Mouse (Mus musculus) limb, embryonic 11.5 days (tissue): ENCODE measurements at regions not wholly inside any gene's neighbourhood (a gene's known extent, or its start where the extent isn't known, plus 50 kb on each side); places are given as distances from the start of the nearest gene placed in this dataset.

Experiments
- ATAC-seq: fragments of 200-750 bp; cut with Nextera tagmentation; 2 replicates; pipeline ENCODE4 v1.8.0; 2017; ENCODE audit warnings: low read depth; ENCODE audit not compliant: insufficient number of reproducible peaks, low FRiP score, low TSS enrichment
- DNase-seq: peaks from one replicate; pipeline ENCODE4 v3.0.0-alpha.2; 2015; ENCODE audit warnings: low spot score
- H3K27ac ChIP-seq: fragments of 300-500 bp; sonication (generic); replicated peaks from 2 replicates; pipeline ENCODE4 v1.5.1; 2014; ENCODE audit warnings: low read depth, mild to moderate bottlenecking, low read length
- H3K27me3 ChIP-seq: fragments of 300-500 bp; sonication (generic); 2 replicates; pipeline ENCODE4 v1.6.1; 2014; ENCODE audit warnings: mild to moderate bottlenecking, low read length, mixed read lengths; ENCODE audit not compliant: control insufficient read depth, insufficient read depth
- H3K36me3 ChIP-seq: fragments of 300-500 bp; sonication (generic); 2 replicates; pipeline ENCODE4 v1.6.1; 2014; ENCODE audit warnings: mild to moderate bottlenecking, low read length, moderate library complexity, mixed read lengths; ENCODE audit not compliant: control insufficient read depth, insufficient read depth
- H3K4me1 ChIP-seq: fragments of 300-500 bp; sonication (generic); 2 replicates; pipeline ENCODE4 v1.6.1; 2014; ENCODE audit warnings: low read length, mixed read lengths; ENCODE audit not compliant: control insufficient read depth, insufficient read depth
- H3K4me2 ChIP-seq: fragments of 300-500 bp; sonication (generic); 2 replicates; pipeline ENCODE4 v1.6.1; 2014; ENCODE audit warnings: low read depth, mild to moderate bottlenecking, moderate library complexity; ENCODE audit not compliant: severe bottlenecking
- H3K4me3 ChIP-seq: fragments of 300-500 bp; sonication (generic); 2 replicates; pipeline ENCODE4 v1.5.1; 2014; ENCODE audit warnings: low read depth, low read length
- H3K9ac ChIP-seq: fragments of 300-500 bp; sonication (generic); 2 replicates; pipeline ENCODE4 v1.6.1; 2014; ENCODE audit warnings: mild to moderate bottlenecking, low read length
- H3K9me3 ChIP-seq: fragments of 300-500 bp; sonication (generic); 2 replicates; pipeline ENCODE4 v1.6.1; 2016; ENCODE audit warnings: low read length; ENCODE audit not compliant: control insufficient read depth
- WGBS: fragments of 180-500 bp; shearing (Covaris S2); extraction: QIAGEN DNeasy Blood & Tissue Kit; methylation state at CpG from one replicate; pipeline ENCODE4 v1.1.7; 2014; 5-methylcytosine and 5-hydroxymethylcytosine counted together

- Histone ChIP-seq H3K4me1 (no peaks in the 10 kb centered on the region), H3K36me3 (no peaks in the 10 kb centered on the region), H3K9me3 (no peaks in the 10 kb centered on the region; the same call in 1 of the 2 replicates), H3K27ac (no peak overlapping the region), H3K27me3 (no peaks in the 10 kb centered on the region), H3K4me3 (no peak overlapping the region), H3K9ac (no peak overlapping the region), H3K4me2 (no peak overlapping the region)
- WGBS: 64% methylated on average over 1 of the region's 1 CpGs
- ATAC-seq (no peak), DNase-seq (no peak)
Measured at GRCm38 (mm10) chr13:101278127-101278526, 444.9 kb upstream of the Slc30a5 start.

GRCm38 (mm10) chr13:101276766-101277165, 443.5 kb upstream of the Slc30a5 start:
- ATAC-seq (no peak), DNase-seq (no peak)
- 87% methylated on average over 2 of the region's 2 CpGs for WGBS
- Histone ChIP-seq H3K9me3 (no peaks in the 10 kb centered on the region; the same call in 1 of the 2 replicates), H3K27me3 (no peaks in the 10 kb centered on the region), H3K9ac (no peak overlapping the region), H3K4me2 (no peak overlapping the region), H3K36me3 (no peaks in the 10 kb centered on the region), H3K27ac (no peak overlapping the region), H3K4me1 (no peaks in the 10 kb centered on the region), H3K4me3 (no peak overlapping the region)

DNA sequence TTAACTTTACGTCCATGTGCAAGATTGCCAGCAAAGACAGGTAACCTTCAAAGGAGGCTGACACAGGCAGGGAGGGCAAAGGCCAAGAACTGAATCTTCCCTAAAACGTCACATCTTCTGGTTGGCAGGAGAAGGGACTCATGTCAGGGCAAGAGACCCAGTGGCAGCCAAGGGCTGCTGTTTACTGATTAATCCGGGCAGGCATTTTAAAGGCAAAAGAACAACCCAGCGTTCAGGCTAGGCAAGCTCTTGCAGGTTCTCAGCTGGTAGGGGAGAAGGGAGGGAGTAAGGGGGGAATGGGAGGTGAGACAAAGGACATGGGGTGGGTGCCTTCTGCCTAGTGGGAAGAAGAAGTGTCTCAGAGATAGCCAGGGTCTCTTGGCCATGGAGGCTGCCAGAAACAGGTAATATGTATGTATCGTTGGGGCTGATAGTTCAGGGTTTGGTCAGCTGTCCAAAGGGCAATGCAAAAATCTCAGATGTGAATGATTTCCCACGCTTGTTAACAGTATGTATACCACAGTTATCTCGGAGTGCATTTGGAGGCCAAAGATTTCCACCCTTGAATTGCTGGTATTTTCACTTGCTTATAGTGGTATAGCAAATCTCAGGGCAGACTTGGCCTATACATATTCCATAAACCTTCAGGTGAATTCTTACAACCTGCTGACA, 441.4 kb upstream of the Slc30a5 start:
- Histone ChIP-seq H3K9me3 (no peaks in the 10 kb centered on the region; the same call in 1 of the 2 replicates), H3K4me2 (no peak overlapping the region)
- 67% methylated on average over 7 of the region's 7 CpGs for WGBS

DNA sequence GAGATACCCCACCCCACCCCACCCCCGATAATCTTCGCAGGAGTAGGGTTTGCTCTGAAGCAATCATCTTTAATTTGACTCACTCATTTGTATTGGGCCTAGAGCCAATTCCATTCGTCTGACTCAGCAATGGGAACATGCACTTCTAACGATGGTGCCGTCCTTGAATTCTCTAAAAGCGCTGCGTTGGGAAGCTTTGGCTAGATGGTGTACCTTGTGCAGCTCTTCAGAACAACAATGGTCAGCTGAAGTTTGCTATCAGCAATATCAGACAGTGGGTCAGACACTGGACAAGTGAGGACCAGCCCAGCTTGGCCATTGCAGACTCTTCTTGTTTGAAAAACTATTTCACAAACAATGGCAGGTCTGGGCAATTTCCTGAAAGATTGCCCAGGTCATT, 440.1 kb upstream of the Slc30a5 start:
- H3K36me3 ChIP-seq: no peaks in the 10 kb centered on the region
- H3K4me3 ChIP-seq: no peak overlapping the region
- no peaks in the 10 kb centered on the region for H3K27me3 ChIP-seq
- H3K9me3 ChIP-seq: no peaks in the 10 kb centered on the region
- WGBS: 89% methylated on average over 7 of the region's 7 CpGs
- no peak overlapping the region for H3K27ac ChIP-seq
- no peak overlapping the region for H3K9ac ChIP-seq
- no peaks in the 10 kb centered on the region for H3K4me1 ChIP-seq
- ATAC-seq: no peak
- no peak overlapping the region for H3K4me2 ChIP-seq
- no peak for DNase-seq

More for the DNA sequence above, 441.4 kb upstream of the Slc30a5 start:
- Histone ChIP-seq H3K27ac (no peak overlapping the region), H3K27me3 (no peaks in the 10 kb centered on the region), H3K4me1 (no peaks in the 10 kb centered on the region), H3K9ac (no peak overlapping the region), H3K4me3 (no peak overlapping the region), H3K36me3 (no peaks in the 10 kb centered on the region)
- DNase-seq: no peak
- ATAC-seq: no peak

DNA sequence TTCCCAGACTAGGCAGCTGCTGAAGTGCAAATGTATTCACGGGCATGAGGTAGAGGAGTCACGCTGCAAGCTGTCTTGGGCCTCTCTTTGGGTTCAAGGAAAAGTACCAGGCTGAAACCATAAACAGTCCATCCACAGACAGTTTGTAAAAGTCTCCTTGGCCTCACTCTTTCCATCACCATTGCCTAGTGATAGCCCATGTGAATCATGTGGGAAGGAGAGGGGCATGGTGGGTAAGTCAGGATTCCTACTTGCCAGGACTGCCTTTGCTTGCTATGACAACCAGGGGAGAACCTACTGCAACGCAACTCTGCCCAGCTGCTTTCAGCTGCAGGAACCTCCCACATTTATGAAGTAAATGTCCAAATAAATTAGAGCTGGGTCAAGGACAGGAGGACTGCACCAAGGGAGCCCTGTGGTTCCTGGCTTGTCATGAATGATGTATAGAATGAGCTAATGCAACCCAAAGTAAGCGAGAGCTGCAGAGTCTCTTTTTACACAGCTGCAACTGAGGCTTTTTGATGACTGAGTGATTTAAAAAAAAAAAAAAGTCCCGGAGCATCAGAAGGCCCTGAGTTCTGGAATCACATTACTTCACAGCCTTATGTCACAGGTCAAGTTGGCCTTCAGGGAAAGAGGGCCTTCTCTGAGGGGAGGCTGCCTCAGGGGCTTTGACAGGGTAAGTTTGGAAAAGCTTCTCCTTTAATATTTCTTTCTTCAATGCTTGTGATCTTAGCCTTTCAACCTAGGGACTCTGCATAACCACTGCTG, 420.7 kb upstream of the Slc30a5 start:
- H3K27ac ChIP-seq: no peak overlapping the region
- no peak overlapping the region for H3K4me2 ChIP-seq
- H3K27me3 ChIP-seq: no peaks in the 10 kb centered on the region
- WGBS: 50% methylated on average over 5 of the region's 5 CpGs
- H3K4me3 ChIP-seq: no peak overlapping the region
- DNase-seq (no peak), ATAC-seq (no peak)
- no peak overlapping the region for H3K9ac ChIP-seq
- H3K9me3 ChIP-seq: no peaks in the 10 kb centered on the region
- no peaks in the 10 kb centered on the region for H3K36me3 ChIP-seq
- H3K4me1 ChIP-seq: no peaks in the 10 kb centered on the region

DNA sequence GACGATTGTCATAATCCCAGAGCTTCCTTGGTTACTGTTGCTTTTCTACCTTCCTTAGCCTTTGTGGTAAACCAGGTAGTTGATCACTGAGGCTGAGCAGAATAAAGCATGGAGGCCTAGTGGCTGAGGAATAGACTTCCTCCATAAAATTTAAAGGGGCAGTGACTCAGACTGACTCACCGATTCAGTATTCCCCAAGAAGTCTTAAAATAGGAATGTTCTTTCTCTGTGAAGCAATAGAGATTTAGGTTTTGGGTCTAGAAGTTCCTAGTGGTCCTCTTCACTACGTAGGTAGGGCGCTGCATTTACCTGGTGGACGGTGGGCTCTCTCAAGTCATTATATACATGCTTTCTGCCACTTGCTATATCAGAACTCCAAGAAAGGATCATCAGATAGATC, 416.1 kb upstream of the Slc30a5 start:
- Histone ChIP-seq H3K27ac (no peak overlapping the region), H3K36me3 (no peaks in the 10 kb centered on the region), H3K9ac (no peak overlapping the region), H3K27me3 (no peaks in the 10 kb centered on the region), H3K4me2 (no peak overlapping the region), H3K4me1 (no peaks in the 10 kb centered on the region), H3K4me3 (no peak overlapping the region), H3K9me3 (no peaks in the 10 kb centered on the region)
- DNase-seq (no peak), ATAC-seq (no peak)
- WGBS: 92% methylated on average over 5 of the region's 5 CpGs

DNA sequence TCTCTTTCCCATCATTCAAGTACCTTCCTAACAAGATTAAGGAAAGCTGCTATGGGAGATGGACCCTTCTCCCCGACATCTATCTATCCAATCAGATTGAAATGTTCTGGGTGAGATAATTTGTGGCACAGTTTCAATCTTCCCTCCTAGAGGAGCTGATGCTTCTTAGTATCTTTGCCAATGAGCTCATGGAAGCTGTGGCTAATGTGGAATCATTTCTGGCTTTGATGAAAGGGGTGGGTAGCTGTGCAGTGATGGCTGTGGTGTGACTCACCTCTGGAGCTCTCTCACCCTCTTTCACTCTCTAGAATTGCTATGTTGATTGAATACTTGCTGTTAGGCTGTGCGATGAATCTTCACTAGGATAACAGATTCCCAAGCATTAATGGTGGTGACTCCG, 411.1 kb upstream of the Slc30a5 start:
- no peak overlapping the region for H3K9ac ChIP-seq
- 90% methylated on average over 3 of the region's 3 CpGs for WGBS
- DNase-seq (no peak), ATAC-seq (no peak)
- no peaks in the 10 kb centered on the region for H3K36me3 ChIP-seq
- no peak overlapping the region for H3K4me3 ChIP-seq
- no peak overlapping the region for H3K27ac ChIP-seq
- no peak overlapping the region for H3K4me2 ChIP-seq
- H3K4me1 ChIP-seq: no peaks in the 10 kb centered on the region
- H3K27me3 ChIP-seq: no peaks in the 10 kb centered on the region
- H3K9me3 ChIP-seq: no peaks in the 10 kb centered on the region

DNA sequence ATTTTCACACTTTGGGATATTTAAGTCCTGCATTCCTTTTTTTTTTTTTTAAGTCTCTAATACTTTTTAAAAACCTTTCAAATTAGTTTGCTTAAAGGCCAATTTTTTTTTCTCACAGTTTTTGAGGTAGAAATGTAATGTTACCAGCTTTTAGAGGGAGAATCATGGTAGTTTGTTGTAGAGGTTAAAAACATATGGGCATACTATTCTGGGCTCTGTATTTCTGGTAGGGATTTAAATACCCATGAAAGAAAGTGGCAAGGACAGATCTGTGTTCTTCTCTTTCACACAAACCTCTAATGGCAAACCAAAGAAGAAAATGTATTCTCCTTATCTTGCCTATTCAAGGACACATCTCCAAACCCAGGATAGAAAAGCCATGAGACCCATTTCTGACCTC, 405.6 kb upstream of the Slc30a5 start:
- no peaks in the 10 kb centered on the region for H3K36me3 ChIP-seq
- no peak overlapping the region for H3K4me2 ChIP-seq
- H3K4me3 ChIP-seq: no peak overlapping the region
- DNase-seq (no peak), ATAC-seq (no peak)
- no peaks in the 10 kb centered on the region for H3K4me1 ChIP-seq
- H3K27ac ChIP-seq: no peak overlapping the region
- H3K9me3 ChIP-seq: no peaks in the 10 kb centered on the region
- H3K9ac ChIP-seq: no peak overlapping the region
- H3K27me3 ChIP-seq: no peaks in the 10 kb centered on the region
